Mouse (Mus musculus) ovary, postnatal 10 days (tissue): ENCODE measurements at regions not wholly inside any gene's neighbourhood (a gene's known extent, or its start where the extent isn't known, plus 50 kb on each side); places are given as distances from the start of the nearest gene placed in this dataset.

Experiments used
- DNase-seq: peaks from one replicate; pipeline ENCODE4 v3.0.0; 2022; ENCODE audit warnings: low spot score

- no peak for DNase-seq
Measured at GRCm38 (mm10) chr10:38516636-38517035, 304.9 kb downstream of the Rfpl4b start.
